Mouse (Mus musculus) urinary bladder, adult 18-20 months (tissue): Measurements from ENCODE around the gene Neurod2.

Experiments
- DNase-seq, 2 experiments: peaks; one replicate each; pipeline ENCODE4 v3.0.0; 2022; ENCODE audit warnings: low spot score in 2 of 2, mixed read lengths in 2 of 2

Neurod2 gene

GRCm38 (mm10) chr11:98354445-98354844 lies 25.0 kb upstream of the Neurod2 start:
- no peak for DNase-seq

- no peak for DNase-seq
These were observed 24.3 kb upstream of the Neurod2 start for GRCm38 (mm10) chr11:98353651-98354211.

- DNase-seq: no peak
These were observed 23.0 kb upstream of the Neurod2 start for GRCm38 (mm10) chr11:98352272-98352990.

DNA sequence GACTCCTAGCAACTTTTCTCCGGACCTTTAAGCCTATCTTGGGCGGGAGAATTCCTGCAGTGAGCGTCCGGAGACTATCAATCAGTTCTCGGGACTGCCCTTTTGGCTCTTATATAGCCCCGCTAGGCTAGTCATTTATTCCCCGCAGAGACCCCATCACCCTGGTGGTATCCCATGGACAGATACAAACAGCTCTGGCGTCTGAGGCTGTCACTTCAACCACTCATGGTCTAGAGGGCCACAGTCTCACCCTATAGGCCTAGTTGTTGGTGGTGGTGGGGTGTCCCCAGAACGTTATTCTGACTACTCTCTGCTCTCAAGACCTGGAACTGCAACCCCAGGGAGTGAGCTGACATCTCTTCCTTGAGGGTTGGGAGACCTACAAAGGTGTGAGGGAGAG lies 19.9 kb upstream of the Neurod2 start:
- no peak for DNase-seq

DNA sequence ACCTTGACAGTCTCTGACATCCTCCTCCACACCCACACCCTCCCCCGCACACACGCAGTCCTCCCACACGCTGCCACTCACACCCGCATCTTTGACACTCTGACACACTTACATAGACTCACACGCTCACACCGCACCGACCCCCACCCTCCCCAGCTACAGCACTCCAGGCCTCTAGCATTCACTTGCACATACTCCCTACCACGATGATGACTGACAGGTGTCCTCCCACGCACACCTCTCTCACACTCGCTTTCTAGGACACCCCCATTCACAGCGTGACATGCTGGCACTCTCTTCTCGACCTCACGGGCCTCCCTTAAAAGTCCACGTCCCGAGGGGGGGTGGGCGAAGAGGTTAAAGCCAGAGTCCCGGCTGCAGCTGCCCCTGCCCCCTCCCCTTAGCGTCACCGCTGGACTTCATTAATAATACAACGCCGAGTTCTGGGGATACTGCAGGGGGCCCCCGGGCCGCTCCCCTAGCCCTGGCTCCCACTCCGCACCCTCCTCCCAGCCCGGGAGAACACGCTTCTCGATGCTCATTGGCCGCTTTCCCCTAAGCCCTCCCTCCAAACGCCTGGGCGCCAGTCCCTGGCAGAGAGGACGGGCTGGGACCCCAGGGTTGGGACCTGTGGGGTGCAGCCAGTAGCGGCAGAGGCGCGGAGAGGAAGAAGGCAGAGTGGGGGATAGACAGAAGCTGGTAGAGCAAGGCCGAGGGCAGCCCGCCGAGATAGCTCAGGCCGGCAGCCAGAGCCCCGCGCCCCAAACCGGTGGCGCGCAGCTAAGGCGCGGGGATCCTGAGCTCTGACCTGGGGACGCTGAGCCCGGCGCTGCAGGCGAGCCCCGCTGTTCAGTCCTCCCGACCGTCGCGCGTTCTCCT lies 18.9 kb upstream of the Neurod2 start, which contains the start of gene Ppp1r1b:
Gene Ppp1r1b (plus strand): TSS at position 322 of the 879 bp plus-strand sequence.
- no peak for DNase-seq

DNA sequence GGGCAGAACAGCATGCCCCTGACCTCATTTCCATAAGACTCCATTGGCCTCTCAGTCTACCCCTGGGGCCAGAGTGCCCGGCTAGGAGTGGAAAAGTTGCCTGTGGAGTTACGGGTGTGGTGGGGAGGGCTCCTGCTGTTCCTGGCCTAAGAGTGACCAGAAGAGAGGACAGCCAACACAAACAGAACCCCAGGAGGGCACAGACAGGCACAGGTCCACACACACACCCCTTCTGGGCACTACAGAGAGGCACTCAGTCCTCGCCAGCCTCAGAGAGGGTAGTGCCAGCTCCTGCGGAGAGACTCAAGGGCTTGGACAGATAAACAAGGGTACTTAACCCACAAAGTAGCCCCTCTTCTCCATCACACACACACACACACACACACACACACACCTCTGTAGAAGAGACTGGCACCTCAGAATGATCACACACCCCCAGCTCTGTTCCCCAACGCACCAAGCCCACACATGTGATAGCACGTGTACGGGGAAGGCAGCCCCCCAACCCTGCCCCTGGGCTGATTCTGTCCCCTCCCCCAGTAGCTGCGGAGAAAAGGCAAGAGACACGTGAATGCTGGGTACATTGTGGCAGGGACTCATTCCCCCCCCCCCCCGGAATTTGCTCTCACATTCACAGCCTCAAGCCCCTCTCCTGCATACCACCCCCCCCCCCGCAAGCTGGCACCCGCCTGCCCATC lies 18.1 kb upstream of the Neurod2 start:
- DNase-seq: no peak

- no peak for DNase-seq
These were observed 16.7 kb upstream of the Neurod2 start for GRCm38 (mm10) chr11:98346168-98346567.

DNA sequence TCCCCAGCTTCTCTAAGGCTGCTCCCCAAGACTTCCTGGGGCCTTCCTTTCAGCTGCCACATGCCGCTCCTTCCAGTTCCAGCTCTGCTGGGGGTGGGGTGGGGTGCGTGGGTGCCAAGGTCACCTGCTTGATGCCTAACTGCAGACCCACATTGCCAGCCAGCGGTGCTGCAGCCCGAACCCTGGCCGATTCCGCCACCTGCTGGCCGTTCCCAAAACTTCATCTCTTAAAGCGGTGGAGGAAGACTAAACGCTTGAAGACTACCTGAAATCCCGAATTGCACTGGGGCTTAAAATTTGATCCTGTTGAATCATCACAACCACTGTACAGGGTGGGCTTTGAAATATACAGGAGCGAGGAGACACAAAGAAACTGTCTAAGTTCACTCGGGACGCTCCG lies 15.8 kb upstream of the Neurod2 start:
- peak; percentile 52 to 76 for DNase-seq

GRCm38 (mm10) chr11:98342000-98342945 lies 12.8 kb upstream of the Neurod2 start:
- peak; percentile 85 to 99 for DNase-seq

- DNase-seq: no peak
These were observed 11.7 kb upstream of the Neurod2 start for GRCm38 (mm10) chr11:98341174-98341573.

- DNase-seq: no peak
These were observed 11.1 kb upstream of the Neurod2 start for GRCm38 (mm10) chr11:98340597-98340996.

GRCm38 (mm10) chr11:98339679-98340287 lies 10.3 kb upstream of the Neurod2 start:
- DNase-seq: no peak

- no peak for DNase-seq
These were observed 9.6 kb upstream of the Neurod2 start for GRCm38 (mm10) chr11:98339071-98339501.

GRCm38 (mm10) chr11:98338507-98338961 lies 9.1 kb upstream of the Neurod2 start:
- DNase-seq: peak in 1 of 2 experiments; percentile 50

DNA sequence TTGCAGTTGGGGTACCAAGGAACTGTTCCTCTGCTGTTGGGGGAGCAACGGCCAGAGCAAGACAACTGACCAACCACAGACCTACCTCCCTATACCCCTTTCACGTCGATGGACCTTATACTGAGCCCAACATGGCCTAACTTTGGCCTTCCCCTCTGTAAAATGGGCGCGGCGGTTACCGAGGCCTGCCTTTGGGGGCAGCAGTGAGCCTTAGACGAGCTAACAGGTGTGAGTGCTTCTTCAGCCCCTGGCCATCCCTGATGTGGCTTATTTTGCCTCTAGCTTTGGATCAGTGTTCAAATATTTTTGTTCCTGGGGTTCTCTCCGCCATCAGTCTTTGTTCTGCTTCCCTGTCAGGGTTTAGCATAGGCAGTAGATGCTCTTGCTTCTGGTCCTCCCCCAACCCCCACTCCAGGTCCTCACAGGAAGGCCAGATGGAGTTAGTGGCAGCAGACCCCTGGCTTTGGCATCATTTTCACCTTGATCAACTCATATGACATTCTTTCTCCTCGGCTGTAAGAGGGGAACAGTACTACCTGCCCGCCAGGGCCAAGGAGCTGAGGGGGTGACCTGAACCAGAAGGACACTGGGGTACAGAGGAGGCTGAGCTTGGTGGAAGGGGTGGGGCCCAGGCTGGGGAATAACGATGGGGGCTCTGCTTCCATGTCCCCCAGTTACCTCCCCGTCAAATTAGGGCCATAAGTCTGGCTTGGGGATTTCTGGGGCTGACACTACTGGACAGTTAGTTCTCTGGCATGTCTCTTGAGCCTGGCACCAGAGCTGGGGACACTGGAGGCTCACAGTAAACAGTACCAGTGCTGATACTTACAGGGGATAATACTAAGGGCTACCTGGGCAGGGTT lies 7.0 kb upstream of the Neurod2 start:
- DNase-seq: no peak

DNA sequence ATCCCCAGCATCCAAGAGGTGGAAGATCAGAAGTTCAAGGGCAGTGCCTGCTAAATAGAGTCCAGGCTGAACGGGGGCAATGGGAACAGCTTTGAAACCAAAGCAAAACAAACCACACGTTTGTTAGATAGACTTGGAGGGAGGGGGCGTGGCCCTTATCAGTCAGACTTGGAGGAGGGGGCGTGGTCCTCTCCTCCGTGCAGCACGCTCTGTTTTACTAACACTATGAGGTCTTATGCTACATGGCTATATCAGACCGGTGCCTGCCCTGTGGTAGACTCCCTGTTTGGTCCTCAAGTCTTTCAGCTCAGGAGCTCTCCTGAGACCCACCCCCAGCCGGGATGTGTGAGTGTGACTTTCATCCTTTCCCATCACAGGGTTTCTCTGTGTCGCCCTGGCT lies 5.8 kb upstream of the Neurod2 start:
- DNase-seq: no peak

DNA sequence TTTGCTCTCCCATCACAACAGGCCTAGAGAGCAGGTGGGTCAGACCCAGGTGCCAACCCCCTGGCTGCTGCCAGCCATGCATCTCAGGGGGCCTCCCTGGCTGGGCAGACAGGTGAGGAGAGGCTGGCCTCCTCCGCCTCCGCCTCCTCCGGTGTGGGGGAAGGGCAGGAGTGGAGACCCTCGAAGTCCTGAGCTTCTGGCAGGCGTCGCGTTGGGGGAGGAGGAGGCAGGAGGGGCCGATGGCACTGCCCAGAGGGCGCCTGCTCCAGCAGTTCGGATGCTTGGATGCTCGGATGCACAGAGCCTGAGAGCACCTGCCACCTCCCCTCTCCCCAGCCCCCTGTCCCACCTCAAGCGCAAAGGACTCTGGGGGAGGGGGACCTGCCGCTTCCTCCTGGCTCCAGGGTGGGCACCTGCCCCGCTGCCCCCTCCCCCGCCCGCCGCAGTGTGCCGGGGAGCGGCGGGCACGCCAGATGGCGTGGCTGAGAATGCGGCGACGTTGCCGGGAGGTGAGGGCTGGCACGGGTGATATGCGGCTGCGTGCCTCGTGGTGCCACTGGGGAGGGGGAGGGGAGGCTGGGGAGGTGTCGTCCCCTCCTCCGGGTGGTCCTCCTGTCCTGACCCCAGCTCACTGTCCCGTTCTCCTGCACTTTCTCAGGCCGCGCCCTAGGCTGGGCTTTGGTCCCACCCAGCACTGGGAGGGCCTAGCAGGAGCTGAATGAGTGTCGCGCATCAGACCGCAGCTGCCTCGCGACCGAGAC lies 4.7 kb upstream of the Neurod2 start:
- no peak for DNase-seq

GRCm38 (mm10) chr11:98333263-98333696 lies 3.8 kb upstream of the Neurod2 start:
- DNase-seq: no peak
